Mouse (Mus musculus) lung, postnatal 0 days (tissue): Measurements from ENCODE around the gene B3galt1. TPM values are rescaled to one million over a fixed set of nuclear protein-coding genes. Genes with fewer than 3 reads are reported as not detected.

ENCODE experiments used
- ATAC-seq: fragments of 200-750 bp; cut with Nextera tagmentation; 2 replicates; pipeline ENCODE4 v1.8.0; 2017; ENCODE audit warnings: moderate library complexity
- DNase-seq: peaks from one replicate; pipeline ENCODE4 v3.0.0-alpha.2; 2016; ENCODE audit warnings: low spot score
- H3K27ac ChIP-seq: fragments of 300-500 bp; sonication (generic); 2 replicates; pipeline ENCODE4 v1.5.1; 2014; ENCODE audit warnings: antibody characterized with exemption, mild to moderate bottlenecking, low read length, mixed read lengths
- H3K27me3 ChIP-seq: fragments of 300-500 bp; sonication (generic); replicated peaks from 2 replicates; pipeline ENCODE4 v1.6.1; 2014; ENCODE audit warnings: low read length, mixed read lengths; ENCODE audit not compliant: insufficient read depth
- H3K36me3 ChIP-seq: fragments of 300-500 bp; sonication (generic); 2 replicates; pipeline ENCODE4 v1.6.1; 2014; ENCODE audit warnings: low read length, mixed read lengths; ENCODE audit not compliant: insufficient read depth
- H3K4me1 ChIP-seq: fragments of 300-500 bp; sonication (generic); 2 replicates; pipeline ENCODE4 v1.6.1; 2014; ENCODE audit warnings: antibody characterized with exemption, low read depth, low read length, mixed read lengths; ENCODE audit not compliant: insufficient read depth
- H3K4me2 ChIP-seq: fragments of 300-500 bp; sonication (generic); replicated peaks from 2 replicates; pipeline ENCODE4 v1.6.1; 2014; ENCODE audit warnings: low read depth, mild to moderate bottlenecking, low read length, moderate library complexity, mixed read lengths
- H3K4me3 ChIP-seq: fragments of 300-500 bp; sonication (generic); 2 replicates; pipeline ENCODE4 v1.5.1; 2014; ENCODE audit warnings: low read depth, low read length
- H3K9ac ChIP-seq: fragments of 300-500 bp; sonication (generic); replicated peaks from 2 replicates; pipeline ENCODE4 v1.6.1; 2014; ENCODE audit warnings: low read depth, mild to moderate bottlenecking
- H3K9me3 ChIP-seq: fragments of 300-500 bp; sonication (generic); 2 replicates; pipeline ENCODE4 v1.6.1; 2016; ENCODE audit warnings: low read length, mixed read lengths
- CTCF ChIP-seq: IDR thresholded peaks from 2 replicates; pipeline ENCODE4 v1.5.1; 2016; ENCODE audit warnings: antibody characterized with exemption, mild to moderate bottlenecking
- EP300 ChIP-seq: IDR thresholded peaks from 2 replicates; pipeline ENCODE4 v1.6.1; 2016; ENCODE audit warnings: antibody characterized with exemption, mild to moderate bottlenecking, control low read depth
- WGBS: fragments of 180-500 bp; shearing (Covaris S2); extraction: QIAGEN DNeasy Blood & Tissue Kit; methylation state at CpG from one replicate; pipeline ENCODE4 v1.1.7; 2014; 5-methylcytosine and 5-hydroxymethylcytosine counted together
- polyA plus RNA-seq: library from polyadenylated mRNA; unstranded; fragments of >200 nt; fragmentation: Nextera tagmentation; extraction: Ambion mirVana; gene quantifications from 2 replicates; pipeline ENCODE4 v1.2.1, GENCODE M21; 2015

B3galt1 gene
- polyA plus RNA-seq, 1 experiment from 2014 or later: 0.30 TPM

- Histone ChIP-seq H3K4me2 (no peak overlapping the region), H3K9me3 (no peaks in the 10 kb centered on the region), H3K27me3 (no peaks in the 10 kb centered on the region), H3K27ac (no peak overlapping the region), H3K36me3 (no peaks in the 10 kb centered on the region), H3K9ac (no peak overlapping the region), H3K4me3 (no peak overlapping the region), H3K4me1 (no peaks in the 10 kb centered on the region)
- no peak for TF ChIP-seq CTCF
- TF ChIP-seq EP300: no peak
- no peak for ATAC-seq
- DNase-seq: no peak
Observed at GRCm38 (mm10) chr2:68080872-68081280, 515.2 kb downstream of the B3galt1 start.

DNA sequence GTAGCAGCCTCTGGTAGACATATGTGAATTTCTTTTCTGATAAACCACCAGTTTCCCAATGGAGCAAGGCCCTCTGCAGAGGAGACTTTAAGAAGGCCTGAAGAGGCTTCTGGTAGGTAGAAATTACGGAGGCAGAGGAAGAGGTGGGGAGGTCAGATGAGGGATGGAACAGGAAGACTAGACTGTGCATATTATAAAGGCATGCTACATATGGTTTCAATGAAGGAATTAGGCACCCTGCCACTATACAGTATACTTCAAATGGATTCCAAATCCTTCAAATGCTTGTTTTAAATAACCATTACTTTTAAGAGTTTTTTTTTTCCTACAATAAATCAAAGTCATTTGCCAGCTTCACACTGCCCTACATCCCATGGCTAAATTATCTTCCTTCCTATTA lies 518.8 kb downstream of the B3galt1 start:
- H3K9me3 ChIP-seq: no peaks in the 10 kb centered on the region
- no peaks in the 10 kb centered on the region for H3K4me1 ChIP-seq
- no peak for DNase-seq

GRCm38 (mm10) chr2:68086101-68086500 lies 520.4 kb downstream of the B3galt1 start:
- H3K4me3 ChIP-seq: no peak overlapping the region
- TF ChIP-seq CTCF (no peak), EP300 (no peak)
- no peaks in the 10 kb centered on the region for H3K9me3 ChIP-seq
- ATAC-seq (no peak), DNase-seq (no peak)
- H3K4me2 ChIP-seq: no peak overlapping the region
- H3K9ac ChIP-seq: no peak overlapping the region
- 40% methylated on average over 4 of the region's 4 CpGs for WGBS
- H3K27me3 ChIP-seq: no peaks in the 10 kb centered on the region
- no peaks in the 10 kb centered on the region for H3K4me1 ChIP-seq
- H3K27ac ChIP-seq: no peak overlapping the region
- H3K36me3 ChIP-seq: no peaks in the 10 kb centered on the region

More for the DNA sequence above, 518.8 kb downstream of the B3galt1 start:
- no peak for ATAC-seq
- Histone ChIP-seq H3K27ac (no peak overlapping the region), H3K4me2 (no peak overlapping the region), H3K9ac (no peak overlapping the region), H3K36me3 (no peaks in the 10 kb centered on the region), H3K27me3 (no peaks in the 10 kb centered on the region), H3K4me3 (no peak overlapping the region)
- no peak for TF ChIP-seq EP300
- no peak for TF ChIP-seq CTCF
- WGBS: 68% methylated on average over 1 of the region's 1 CpGs

- Histone ChIP-seq H3K27ac (no peak overlapping the region), H3K27me3 (no peaks in the 10 kb centered on the region), H3K4me1 (no peaks in the 10 kb centered on the region), H3K4me3 (no peak overlapping the region), H3K9ac (no peak overlapping the region), H3K4me2 (no peak overlapping the region), H3K9me3 (no peaks in the 10 kb centered on the region), H3K36me3 (no peaks in the 10 kb centered on the region)
- DNase-seq: no peak
- ATAC-seq: no peak
- TF ChIP-seq CTCF (no peak), EP300 (no peak)
- 84% methylated on average over 2 of the region's 2 CpGs for WGBS
Observed at GRCm38 (mm10) chr2:68091559-68091958, 525.9 kb downstream of the B3galt1 start.

- WGBS: 66% methylated on average over 4 of the region's 4 CpGs
- TF ChIP-seq CTCF (no peak), EP300 (no peak)
- Histone ChIP-seq H3K9ac (no peak overlapping the region), H3K4me1 (no peaks in the 10 kb centered on the region), H3K27ac (no peak overlapping the region), H3K36me3 (no peaks in the 10 kb centered on the region), H3K27me3 (no peaks in the 10 kb centered on the region), H3K4me2 (no peak overlapping the region), H3K9me3 (no peaks in the 10 kb centered on the region), H3K4me3 (no peak overlapping the region)
- DNase-seq (no peak), ATAC-seq (no peak)
Observed at GRCm38 (mm10) chr2:68104641-68105040, 539.0 kb downstream of the B3galt1 start.

DNA sequence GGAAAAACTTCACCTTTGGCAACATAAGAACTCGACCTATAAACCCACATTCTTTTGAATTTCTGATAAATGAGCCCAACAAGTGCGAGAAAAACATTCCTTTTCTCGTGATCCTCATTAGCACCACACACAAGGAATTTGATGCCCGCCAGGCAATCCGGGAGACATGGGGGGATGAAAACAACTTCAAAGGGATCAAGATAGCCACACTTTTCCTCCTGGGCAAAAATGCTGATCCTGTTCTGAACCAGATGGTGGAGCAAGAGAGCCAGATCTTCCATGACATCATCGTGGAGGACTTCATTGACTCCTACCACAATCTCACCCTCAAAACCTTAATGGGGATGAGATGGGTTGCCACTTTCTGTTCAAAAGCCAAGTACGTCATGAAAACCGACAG lies 552.4 kb downstream of the B3galt1 start:
- H3K36me3 ChIP-seq: no peaks in the 10 kb centered on the region
- no peak overlapping the region for H3K27ac ChIP-seq
- H3K4me2 ChIP-seq: no peak overlapping the region
- DNase-seq: no peak
- no peak overlapping the region for H3K4me3 ChIP-seq
- H3K9me3 ChIP-seq: no peaks in the 10 kb centered on the region
- ATAC-seq: no peak
- no peak overlapping the region for H3K9ac ChIP-seq
- H3K27me3 ChIP-seq: no peaks in the 10 kb centered on the region
- H3K4me1 ChIP-seq: no peaks in the 10 kb centered on the region
- WGBS: 62% methylated on average over 8 of the region's 8 CpGs
- TF ChIP-seq CTCF: peak; percentile 15
- TF ChIP-seq EP300: no peak

- H3K27ac ChIP-seq: no peak overlapping the region
- H3K4me3 ChIP-seq: no peak overlapping the region
- H3K9ac ChIP-seq: no peak overlapping the region
- H3K9me3 ChIP-seq: no peaks in the 10 kb centered on the region
- no peak overlapping the region for H3K4me2 ChIP-seq
- no peak for ATAC-seq
- DNase-seq: no peak
- H3K36me3 ChIP-seq: no peaks in the 10 kb centered on the region
- 42% methylated on average over 6 of the region's 6 CpGs for WGBS
- H3K27me3 ChIP-seq: no peaks in the 10 kb centered on the region
- TF ChIP-seq CTCF: peak; percentile 17
- no peak for TF ChIP-seq EP300
- H3K4me1 ChIP-seq: no peaks in the 10 kb centered on the region
Observed at GRCm38 (mm10) chr2:68124751-68125150, 559.1 kb downstream of the B3galt1 start.
